Mouse (Mus musculus) myocyte (in vitro differentiated cells): ENCODE measurements at regions not wholly inside any gene's neighbourhood (a gene's known extent, or its start where the extent isn't known, plus 50 kb on each side); places are given as distances from the start of the nearest gene placed in this dataset.

ENCODE experiments used
- MAX ChIP-seq: IDR thresholded peaks from one replicate; pipeline ENCODE4 v1.6.1; 2011; ENCODE audit warnings: low read depth, mild to moderate bottlenecking, control low read depth
- POLR2A ChIP-seq: IDR thresholded peaks from one replicate; pipeline ENCODE4 v1.6.1; 2011; ENCODE audit warnings: low read depth, mild to moderate bottlenecking, control low read depth, moderate library complexity; ENCODE audit not compliant: insufficient read length

GRCm38 (mm10) chr8:8182616-8183232, 478.3 kb downstream of the Efnb2 start:
- TF ChIP-seq POLR2A (no peak), MAX (no peak)
